Mouse (Mus musculus): Measurements from ENCODE around the gene Cdc42bpg. TPM values are rescaled to one million over a fixed set of nuclear protein-coding genes. Genes with fewer than 3 reads are reported as not detected.

Cdc42bpg gene
- polyA plus RNA-seq, 1 experiment, result 2.5 TPM

DNA sequence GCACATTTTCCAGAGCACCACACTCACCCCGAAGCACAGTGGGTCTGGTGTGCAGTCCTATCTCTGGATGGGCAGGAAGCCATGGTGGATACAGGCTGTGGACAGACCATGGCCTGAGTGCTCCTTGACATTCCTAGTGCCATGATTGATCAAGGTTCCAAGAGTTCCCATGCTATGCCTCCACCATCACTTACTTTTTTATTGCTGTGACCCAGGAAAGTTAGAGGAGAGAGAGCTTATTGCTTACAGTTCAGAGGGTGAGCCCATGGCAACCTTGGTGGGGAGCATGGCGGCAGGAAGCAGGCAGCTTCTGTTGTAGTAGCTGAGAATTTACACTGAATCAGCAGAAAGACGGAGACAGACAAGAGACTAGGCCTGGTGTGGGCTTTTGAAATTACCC, 55.0 kb downstream of the Cdc42bpg start:
- Histone ChIP-seq H3K4me1 (ENCODE audit: control insufficient read depth, insufficient read depth, insufficient read length, low read length) (0 out of 2 replicates have a peak, but pooled peaks cover 2% of the 10 kb centered on the region), H3K4me3 (ENCODE audit: insufficient read depth, low read depth, low read length) (no peak overlapping the region), H3K27ac (replicated peaks; ENCODE audit: low read depth, low read length) (no peak overlapping the region)

DNA sequence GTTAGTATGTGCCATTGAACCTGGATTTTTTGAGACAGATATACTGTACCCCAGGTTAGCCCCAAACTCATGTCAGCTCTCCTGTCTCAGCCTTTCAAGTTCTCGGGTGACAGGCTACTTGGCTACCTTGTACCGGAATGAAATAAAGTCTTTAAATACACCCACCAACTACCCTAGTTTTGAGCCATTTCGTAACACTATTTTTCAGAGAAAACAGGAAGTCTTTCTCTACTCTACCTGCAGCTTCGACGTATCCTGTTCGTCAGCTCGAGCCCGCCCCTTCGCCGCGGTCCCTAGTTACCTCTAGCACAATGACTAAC, 56.8 kb downstream of the Cdc42bpg start:
- peak overlapping the region; percentile 84 for H3K27ac ChIP-seq (replicated peaks; ENCODE audit: low read depth, low read length)
- H3K4me1 ChIP-seq (ENCODE audit: control insufficient read depth, insufficient read depth, insufficient read length, low read length), result 0 out of 2 replicates have a peak, but pooled peaks cover 2% of the 10 kb centered on the region
- H3K4me3 ChIP-seq (ENCODE audit: insufficient read depth, low read depth, low read length), result peak overlapping the region; percentile 57

DNA sequence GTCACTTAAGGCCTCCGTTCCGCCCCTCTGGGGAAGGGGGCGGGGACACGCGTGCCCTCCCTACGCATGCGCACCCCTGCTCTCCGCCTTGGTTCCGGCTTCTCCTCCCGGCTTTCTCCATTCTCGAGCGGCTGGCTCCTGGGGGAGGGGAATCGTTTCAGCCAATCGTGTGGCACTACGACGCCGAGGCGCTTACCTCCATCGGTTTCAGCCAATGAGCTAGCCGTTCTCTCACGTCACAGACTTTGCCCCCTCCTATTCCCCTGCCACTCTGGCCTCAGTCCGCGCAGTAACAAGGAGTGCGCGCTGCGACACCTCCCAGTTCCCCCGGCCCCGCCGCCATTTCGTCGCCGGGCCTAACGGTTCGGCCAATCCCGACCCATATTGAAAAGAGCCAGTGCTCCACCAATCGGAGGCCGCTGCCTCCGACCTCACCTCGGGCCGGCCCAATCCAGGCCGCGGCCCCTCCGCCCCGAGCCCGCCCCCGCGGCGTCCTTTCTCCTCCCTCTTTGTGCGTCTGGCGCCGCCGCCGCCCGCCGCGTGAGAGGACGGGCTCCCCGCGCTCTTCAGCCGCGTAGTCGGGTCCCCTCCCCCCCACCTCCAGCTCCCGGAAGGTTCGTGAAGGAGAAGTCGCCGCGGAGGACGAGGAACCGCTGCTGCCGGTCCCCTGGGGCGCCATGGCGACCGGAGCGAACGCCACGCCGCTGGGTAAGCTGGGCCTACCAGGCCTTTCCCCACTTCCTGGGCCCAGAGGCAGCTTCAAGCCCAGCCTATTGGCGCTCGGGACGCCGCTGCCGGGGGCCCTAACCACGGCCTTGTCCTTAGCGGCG, 57.4 kb downstream of the Cdc42bpg start, which contains the start of gene Sf1:
Gene Sf1 (plus strand): TSS at position 280 of the 830 bp plus-strand sequence.
- H3K27ac ChIP-seq (replicated peaks; ENCODE audit: low read depth, low read length), result peak within 1 kb of the TSS; percentile 95
- 0 out of 2 replicates have a peak, but pooled peaks cover 2% of the 10 kb centered on the region for H3K4me1 ChIP-seq (ENCODE audit: control insufficient read depth, insufficient read depth, insufficient read length, low read length)
- H3K4me3 ChIP-seq (ENCODE audit: insufficient read depth, low read depth, low read length), result peak within 1 kb of the TSS; percentile 99

DNA sequence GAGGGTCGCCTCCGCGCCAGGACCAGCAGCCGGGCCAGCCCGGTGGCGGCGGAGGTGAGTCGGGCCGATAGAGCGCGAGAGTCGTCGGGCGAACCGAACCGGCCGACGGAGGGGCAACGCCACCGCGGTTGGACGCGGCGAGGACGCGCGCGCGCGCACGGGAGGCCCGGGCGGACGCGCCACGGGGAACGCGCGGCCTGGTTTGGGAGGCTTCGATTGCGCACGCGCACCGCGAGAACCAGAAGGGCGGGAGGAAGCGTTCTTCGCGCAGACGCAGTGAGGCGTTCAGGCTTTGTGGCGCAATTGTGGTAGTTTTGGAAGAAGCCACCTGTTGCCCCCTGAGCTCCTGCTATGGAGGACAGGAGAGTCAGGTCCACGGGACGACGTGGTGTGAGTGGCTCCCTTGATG, 58.1 kb downstream of the Cdc42bpg start:
- Histone ChIP-seq H3K4me3 (ENCODE audit: insufficient read depth, low read depth, low read length) (peak overlapping the region; percentile 99), H3K27ac (replicated peaks; ENCODE audit: low read depth, low read length) (peak overlapping the region; percentile 95), H3K4me1 (ENCODE audit: control insufficient read depth, insufficient read depth, insufficient read length, low read length) (0 out of 2 replicates have a peak, but pooled peaks cover 2% of the 10 kb centered on the region)

DNA sequence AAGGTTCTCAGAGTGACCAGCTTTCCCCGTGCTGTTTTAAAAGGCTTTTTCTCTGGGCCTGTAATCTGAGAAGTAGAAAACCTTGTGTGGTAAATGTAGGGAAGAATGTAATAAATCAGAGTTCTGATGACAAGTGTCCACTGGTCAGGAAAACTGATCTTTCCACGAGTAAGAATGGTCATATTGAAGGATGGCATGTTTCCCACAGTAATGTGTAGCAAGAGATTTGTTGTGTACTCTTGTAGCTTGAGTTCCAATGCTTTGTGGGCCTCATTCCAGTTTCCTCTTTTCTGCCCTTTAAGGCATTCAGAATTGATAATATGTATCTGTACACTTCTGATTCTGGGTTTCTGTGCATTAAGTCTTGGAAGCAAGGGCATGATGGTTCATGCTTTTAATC, 58.6 kb downstream of the Cdc42bpg start:
- Histone ChIP-seq H3K4me3 (ENCODE audit: insufficient read depth, low read depth, low read length) (peak overlapping the region; percentile 99), H3K27ac (replicated peaks; ENCODE audit: low read depth, low read length) (no peak overlapping the region), H3K4me1 (ENCODE audit: control insufficient read depth, insufficient read depth, insufficient read length, low read length) (0 out of 2 replicates have a peak, but pooled peaks cover 2% of the 10 kb centered on the region)

DNA sequence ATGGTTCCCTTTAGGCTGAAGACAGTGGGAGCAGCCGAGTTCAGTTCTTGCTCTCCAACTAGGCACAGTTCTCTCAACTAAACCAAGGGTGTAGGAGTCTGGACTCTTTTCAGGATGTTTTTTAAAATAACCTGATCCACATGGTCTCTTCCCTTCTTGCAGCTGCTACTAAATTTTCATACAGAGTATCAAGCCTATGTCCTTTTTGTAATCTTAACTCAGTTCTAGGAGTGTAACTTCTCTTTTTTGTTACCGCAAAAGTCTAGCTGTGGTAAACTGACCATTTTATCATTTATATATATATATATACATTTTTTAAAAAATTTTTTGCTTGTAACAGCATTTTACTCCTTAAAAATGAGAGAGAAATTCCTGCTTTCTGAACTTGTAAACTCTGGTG, 63.9 kb downstream of the Cdc42bpg start:
- H3K4me3 ChIP-seq (ENCODE audit: insufficient read depth, low read depth, low read length), result no peak overlapping the region
- no peak overlapping the region for H3K27ac ChIP-seq (replicated peaks; ENCODE audit: low read depth, low read length)

DNA sequence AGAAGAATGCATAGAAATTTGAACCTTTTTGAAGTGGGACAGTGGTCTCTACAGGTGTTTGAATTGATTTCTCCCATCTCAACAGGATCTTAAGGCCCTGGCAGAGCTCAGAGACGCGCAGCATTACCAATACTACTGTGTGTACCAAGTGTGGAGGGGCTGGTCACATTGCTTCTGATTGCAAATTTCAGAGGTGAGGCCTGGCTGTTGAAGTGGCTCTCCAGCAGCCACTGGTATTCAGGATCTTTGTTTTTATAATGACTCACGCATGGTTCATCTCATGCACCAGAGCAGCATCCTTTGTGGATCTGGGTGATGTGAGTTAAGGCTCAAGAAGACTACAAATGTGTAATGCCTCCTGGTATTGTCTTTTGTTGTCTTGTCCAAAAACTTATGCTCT, 66.2 kb downstream of the Cdc42bpg start:
- Histone ChIP-seq H3K4me3 (ENCODE audit: insufficient read depth, low read depth, low read length) (no peak overlapping the region), H3K27ac (replicated peaks; ENCODE audit: low read depth, low read length) (no peak overlapping the region), H3K4me1 (ENCODE audit: control insufficient read depth, insufficient read depth, insufficient read length, low read length) (no peaks in the 10 kb centered on the region)

More for the DNA sequence above, 63.9 kb downstream of the Cdc42bpg start:
- no peaks in the 10 kb centered on the region for H3K4me1 ChIP-seq (ENCODE audit: control insufficient read depth, insufficient read depth, insufficient read length, low read length)

DNA sequence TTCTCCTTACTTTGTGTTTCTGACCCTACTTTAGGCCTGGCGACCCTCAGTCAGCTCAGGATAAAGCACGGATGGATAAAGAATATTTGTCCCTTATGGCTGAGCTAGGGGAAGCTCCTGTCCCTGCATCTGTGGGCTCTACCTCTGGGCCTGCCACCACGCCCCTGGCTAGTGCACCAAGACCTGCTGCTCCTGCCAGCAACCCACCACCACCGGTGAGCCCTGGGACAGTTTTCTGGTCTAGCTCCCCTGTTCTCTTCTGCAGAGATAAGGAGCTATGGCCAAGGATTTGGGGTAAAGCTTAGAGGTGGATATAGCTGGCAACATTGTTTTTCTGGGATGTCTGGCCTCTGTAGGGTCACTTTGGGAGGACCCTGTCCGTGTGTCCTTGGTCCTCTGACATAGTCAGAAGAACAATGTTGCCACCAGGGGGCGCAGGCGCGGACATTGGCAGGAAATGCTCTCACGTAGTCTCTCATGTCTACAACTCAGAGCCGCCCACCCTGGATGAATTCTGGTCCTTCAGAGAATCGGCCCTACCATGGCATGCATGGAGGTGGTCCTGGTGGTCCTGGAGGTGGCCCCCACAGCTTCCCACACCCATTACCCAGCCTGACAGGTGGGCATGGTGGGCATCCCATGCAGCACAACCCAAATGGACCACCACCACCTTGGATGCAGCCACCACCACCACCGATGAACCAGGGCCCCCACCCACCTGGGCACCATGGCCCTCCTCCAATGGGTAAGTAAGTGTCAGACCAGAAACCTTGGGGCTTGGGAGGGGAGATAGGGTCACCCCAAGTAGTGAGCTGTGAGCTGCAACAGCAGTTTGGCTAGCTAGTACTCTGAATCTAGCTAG, 67.5 kb downstream of the Cdc42bpg start:
- H3K27ac ChIP-seq (replicated peaks; ENCODE audit: low read depth, low read length), result no peak overlapping the region

DNA sequence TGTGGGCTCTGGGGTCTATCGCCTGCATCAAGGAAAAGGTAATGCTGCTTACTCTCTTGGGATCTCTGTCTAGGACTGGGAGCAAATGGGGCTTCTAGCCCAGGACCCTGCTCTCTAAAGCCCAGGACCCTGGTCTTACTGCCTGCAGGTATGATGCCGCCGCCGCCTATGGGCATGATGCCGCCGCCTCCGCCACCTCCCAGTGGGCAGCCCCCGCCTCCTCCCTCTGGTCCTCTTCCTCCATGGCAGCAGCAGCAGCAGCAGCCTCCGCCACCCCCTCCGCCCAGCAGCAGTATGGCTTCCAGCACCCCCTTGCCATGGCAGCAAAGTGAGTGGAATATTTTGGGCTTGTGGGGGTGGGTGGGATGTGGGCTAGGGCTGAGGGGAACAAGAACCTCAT, 68.3 kb downstream of the Cdc42bpg start:
- H3K27ac ChIP-seq (replicated peaks; ENCODE audit: low read depth, low read length), result no peak overlapping the region
- no peaks in the 10 kb centered on the region for H3K4me1 ChIP-seq (ENCODE audit: control insufficient read depth, insufficient read depth, insufficient read length, low read length)
- no peak overlapping the region for H3K4me3 ChIP-seq (ENCODE audit: insufficient read depth, low read depth, low read length)

More for the DNA sequence above, 67.5 kb downstream of the Cdc42bpg start:
- Histone ChIP-seq H3K4me3 (ENCODE audit: insufficient read depth, low read depth, low read length) (no peak overlapping the region), H3K4me1 (ENCODE audit: control insufficient read depth, insufficient read depth, insufficient read length, low read length) (no peaks in the 10 kb centered on the region)

Other genes starting within 250 kb of the Cdc42bpg start
- gene Mrpl49, start 248.7 kb upstream of the Cdc42bpg start, polyA plus RNA-seq (2012; ENCODE audit: insufficient read depth, insufficient read length, missing spikeins), result 53.6 and 56.4 TPM in 2 replicates
- 701 and 753 TPM in 2 replicates for gene Fau, start 248.6 kb upstream of the Cdc42bpg start, polyA plus RNA-seq (2012; ENCODE audit: insufficient read depth, insufficient read length, missing spikeins)
- gene Znhit2, start 245.3 kb upstream of the Cdc42bpg start, polyA plus RNA-seq (2012; ENCODE audit: insufficient read depth, insufficient read length, missing spikeins), result 9.8 and 11.3 TPM in 2 replicates
- 7.3 and 15.5 TPM in 2 replicates for gene Tm7sf2, start 238.1 kb upstream of the Cdc42bpg start, polyA plus RNA-seq (2012; ENCODE audit: insufficient read depth, insufficient read length, missing spikeins)
- gene Vps51, start 229.2 kb upstream of the Cdc42bpg start, polyA plus RNA-seq (2012; ENCODE audit: insufficient read depth, insufficient read length, missing spikeins), result 25.0 and 25.8 TPM in 2 replicates
- not detected in 2 replicates for gene Tmem262, start 226.4 kb upstream of the Cdc42bpg start, polyA plus RNA-seq (2012; ENCODE audit: insufficient read depth, insufficient read length, missing spikeins)
- not detected in 2 replicates for gene Gm28374, start 224.2 kb upstream of the Cdc42bpg start, polyA plus RNA-seq (2012; ENCODE audit: insufficient read depth, insufficient read length, missing spikeins)
- 14.0 and 20.5 TPM in 2 replicates for gene Zfpl1, start 221.5 kb upstream of the Cdc42bpg start, polyA plus RNA-seq (2012; ENCODE audit: insufficient read depth, insufficient read length, missing spikeins)
- gene Cdca5, start 221.5 kb upstream of the Cdc42bpg start, polyA plus RNA-seq (2012; ENCODE audit: insufficient read depth, insufficient read length, missing spikeins), result not detected in 2 replicates
- gene AC131692.1, start 212.0 kb upstream of the Cdc42bpg start, polyA plus RNA-seq (2012; ENCODE audit: insufficient read depth, insufficient read length, missing spikeins), result not detected in 2 replicates
- not detected in 2 replicates for gene Naaladl1, start 200.7 kb upstream of the Cdc42bpg start, polyA plus RNA-seq (2012; ENCODE audit: insufficient read depth, insufficient read length, missing spikeins)
- 5.7 and 6.8 TPM in 2 replicates for gene Sac3d1, start 187.8 kb upstream of the Cdc42bpg start, polyA plus RNA-seq (2012; ENCODE audit: insufficient read depth, insufficient read length, missing spikeins)
- gene Snx15, start 178.2 kb upstream of the Cdc42bpg start, polyA plus RNA-seq (2012; ENCODE audit: insufficient read depth, insufficient read length, missing spikeins), result 13.3 and 13.6 TPM in 2 replicates
- 1.2 TPM in 1 of 2 replicates, not detected in the other for gene Batf2, start 165.5 kb upstream of the Cdc42bpg start, polyA plus RNA-seq (2012; ENCODE audit: insufficient read depth, insufficient read length, missing spikeins)
- gene Arl2, start 164.9 kb upstream of the Cdc42bpg start, polyA plus RNA-seq (2012; ENCODE audit: insufficient read depth, insufficient read length, missing spikeins), result 45.8 and 62.3 TPM in 2 replicates
- not detected in 2 replicates for gene Majin, start 122.1 kb upstream of the Cdc42bpg start, polyA plus RNA-seq (2012; ENCODE audit: insufficient read depth, insufficient read length, missing spikeins)
- gene Gpha2, start 80.1 kb upstream of the Cdc42bpg start, polyA plus RNA-seq (2012; ENCODE audit: insufficient read depth, insufficient read length, missing spikeins), result not detected in 2 replicates
- gene Ppp2r5b, start 70.6 kb upstream of the Cdc42bpg start, polyA plus RNA-seq (2012; ENCODE audit: insufficient read depth, insufficient read length, missing spikeins), result 33.0 and 41.3 TPM in 2 replicates
- 9.6 and 9.9 TPM in 2 replicates for gene Atg2a, start 64.8 kb upstream of the Cdc42bpg start, polyA plus RNA-seq (2012; ENCODE audit: insufficient read depth, insufficient read length, missing spikeins)
- gene Ehd1, start 29.7 kb upstream of the Cdc42bpg start, polyA plus RNA-seq (2012; ENCODE audit: insufficient read depth, insufficient read length, missing spikeins), result 39.6 and 42.8 TPM in 2 replicates
- gene Men1, start 28.5 kb downstream of the Cdc42bpg start, polyA plus RNA-seq (2012; ENCODE audit: insufficient read depth, insufficient read length, missing spikeins), result 13.9 and 22.2 TPM in 2 replicates
- gene Map4k2, start 34.7 kb downstream of the Cdc42bpg start, polyA plus RNA-seq (2012; ENCODE audit: insufficient read depth, insufficient read length, missing spikeins), result 7.9 and 14.0 TPM in 2 replicates
- 47.9 and 56.8 TPM in 2 replicates for gene Sf1, start 57.2 kb downstream of the Cdc42bpg start, polyA plus RNA-seq (2012; ENCODE audit: insufficient read depth, insufficient read length, missing spikeins)
- gene Pygm, start 77.9 kb downstream of the Cdc42bpg start, polyA plus RNA-seq (2012; ENCODE audit: insufficient read depth, insufficient read length, missing spikeins), result 28.7 and 48.3 TPM in 2 replicates
- 38.9 and 50.2 TPM in 2 replicates for gene Rasgrp2, start 92.9 kb downstream of the Cdc42bpg start, polyA plus RNA-seq (2012; ENCODE audit: insufficient read depth, insufficient read length, missing spikeins)
- 1.1 and 2.3 TPM in 2 replicates for gene Nrxn2, start 112.3 kb downstream of the Cdc42bpg start, polyA plus RNA-seq (2012; ENCODE audit: insufficient read depth, insufficient read length, missing spikeins)
- gene Slc22a12, start 236.6 kb downstream of the Cdc42bpg start, polyA plus RNA-seq (2012; ENCODE audit: insufficient read depth, insufficient read length, missing spikeins), result 2.3 TPM in 1 of 2 replicates, not detected in the other

Measured in brown adipose tissue, adult 24 weeks (tissue).